Mouse (Mus musculus) stomach, embryonic 15.5 days (tissue): Measurements from ENCODE around the gene Gnai2. TPM values are rescaled to one million over a fixed set of nuclear protein-coding genes. Genes with fewer than 3 reads are reported as not detected.

Source experiments
- ATAC-seq: fragments of 200-750 bp; cut with Nextera tagmentation; 2 replicates; pipeline ENCODE4 v1.8.0; 2017; ENCODE audit warnings: low read depth, moderate number of reproducible peaks, moderate TSS enrichment; ENCODE audit not compliant: insufficient read depth, low FRiP score
- H3K27ac ChIP-seq: fragments of 300-500 bp; sonication (generic); 2 replicates; pipeline ENCODE4 v1.5.1; 2015; ENCODE audit warnings: mild to moderate bottlenecking, inconsistent platforms
- H3K27me3 ChIP-seq: fragments of 300-500 bp; sonication (generic); replicated peaks from 2 replicates; pipeline ENCODE4 v1.6.1; 2015; ENCODE audit warnings: inconsistent platforms
- H3K36me3 ChIP-seq: fragments of 300-500 bp; sonication (generic); 2 replicates; pipeline ENCODE4 v1.6.1; 2015; ENCODE audit warnings: inconsistent platforms
- H3K4me1 ChIP-seq: fragments of 300-500 bp; sonication (generic); 2 replicates; pipeline ENCODE4 v1.6.1; 2015; ENCODE audit warnings: inconsistent platforms
- H3K4me2 ChIP-seq: fragments of 300-500 bp; sonication (generic); 2 replicates; pipeline ENCODE4 v1.6.1; 2015; ENCODE audit warnings: mild to moderate bottlenecking, inconsistent platforms
- H3K4me3 ChIP-seq: fragments of 300-500 bp; sonication (generic); replicated peaks from 2 replicates; pipeline ENCODE4 v1.5.1; 2015; ENCODE audit warnings: inconsistent platforms
- H3K9ac ChIP-seq: fragments of 300-500 bp; sonication (generic); 2 replicates; pipeline ENCODE4 v1.6.1; 2015; ENCODE audit warnings: inconsistent platforms
- H3K9me3 ChIP-seq: fragments of 300-500 bp; sonication (generic); 2 replicates; pipeline ENCODE4 v1.6.1; 2016; ENCODE audit warnings: inconsistent platforms
- WGBS: fragments of 180-500 bp; shearing (Covaris S2); methylation state at CpG from one replicate; pipeline ENCODE4 v1.1.7; 2015; 5-methylcytosine and 5-hydroxymethylcytosine counted together
- polyA plus RNA-seq: library from polyadenylated mRNA; unstranded; fragments of >200 nt; fragmentation: Nextera tagmentation; extraction: Ambion mirVana; gene quantifications from 2 replicates; pipeline ENCODE4 v1.2.1, GENCODE M21; 2015

The Gnai2 gene
- polyA plus RNA-seq, 1 experiment from 2014 or later: 371 TPM

- H3K36me3 ChIP-seq: peaks cover 36% of the 10 kb centered on the region
- H3K27me3 ChIP-seq: no peaks in the 10 kb centered on the region
- no peak for ATAC-seq
- no peak overlapping the region for H3K27ac ChIP-seq
- no peak overlapping the region for H3K4me2 ChIP-seq
- no peak overlapping the region for H3K9ac ChIP-seq
- 84% methylated on average over 11 of the region's 11 CpGs for WGBS
- H3K4me1 ChIP-seq: peaks cover 12% of the 10 kb centered on the region
- H3K9me3 ChIP-seq: no peaks in the 10 kb centered on the region
- no peak overlapping the region for H3K4me3 ChIP-seq
These were observed 41.8 kb downstream of the Gnai2 start for GRCm38 (mm10) chr9:107593101-107593976.

- no peak for ATAC-seq
- WGBS: 86% methylated on average over 6 of the region's 6 CpGs
- Histone ChIP-seq H3K4me2 (no peak overlapping the region; the same call in 1 of the 2 replicates), H3K9ac (no peak overlapping the region), H3K4me3 (no peak overlapping the region), H3K27ac (peak overlapping the region; percentile 57; the same call in 1 of the 2 replicates), H3K9me3 (no peaks in the 10 kb centered on the region), H3K36me3 (peaks cover 36% of the 10 kb centered on the region), H3K27me3 (no peaks in the 10 kb centered on the region), H3K4me1 (peaks cover 17% of the 10 kb centered on the region)
These were observed 44.5 kb downstream of the Gnai2 start for GRCm38 (mm10) chr9:107590773-107591060.

- H3K9ac ChIP-seq: no peak overlapping the region
- 71% methylated on average over 25 of the region's 25 CpGs for WGBS
- H3K4me3 ChIP-seq: no peak overlapping the region
- H3K4me1 ChIP-seq: peaks cover 17% of the 10 kb centered on the region
- ATAC-seq: peak; percentile 24; the same call in 1 of the 2 replicates
- no peaks in the 10 kb centered on the region for H3K27me3 ChIP-seq
- peak overlapping the region; percentile 83 for H3K4me2 ChIP-seq
- peak overlapping the region; percentile 57 for H3K27ac ChIP-seq
- H3K9me3 ChIP-seq: no peaks in the 10 kb centered on the region
- H3K36me3 ChIP-seq: peaks cover 36% of the 10 kb centered on the region
These were observed 45.0 kb downstream of the Gnai2 start for GRCm38 (mm10) chr9:107590058-107590772.

- 3% methylated on average over 33 of the region's 33 CpGs for WGBS
- peak overlapping the region; percentile 62 for H3K27ac ChIP-seq
These were observed 47.1 kb downstream of the Gnai2 start for GRCm38 (mm10) chr9:107587833-107588639.

GRCm38 (mm10) chr9:107586974-107587832, 48.0 kb downstream of the Gnai2 start, which contains the start of gene Ifrd2:
Gene Ifrd2, plus strand, starts transcription at chr9:107587642.
- Histone ChIP-seq H3K4me1 (peaks cover 20% of the 10 kb centered on the region), H3K36me3 (peaks cover 25% of the 10 kb centered on the region), H3K4me3 (peak within 1 kb of the TSS; percentile 78), H3K27me3 (no peaks in the 10 kb centered on the region), H3K9ac (peak within 1 kb of the TSS; percentile 73), H3K4me2 (peak within 1 kb of the TSS; percentile 83), H3K9me3 (no peaks in the 10 kb centered on the region), H3K27ac (peak within 1 kb of the TSS; percentile 62)
- peak; percentile 97 for ATAC-seq
- WGBS: 12% methylated on average over 46 of the region's 46 CpGs

More at GRCm38 (mm10) chr9:107587833-107588639, 47.1 kb downstream of the Gnai2 start:
- no peaks in the 10 kb centered on the region for H3K9me3 ChIP-seq
- H3K4me2 ChIP-seq: peak overlapping the region; percentile 83
- peak overlapping the region; percentile 73 for H3K9ac ChIP-seq
- peaks cover 29% of the 10 kb centered on the region for H3K36me3 ChIP-seq
- H3K4me3 ChIP-seq: peak overlapping the region; percentile 78
- no peak for ATAC-seq
- peaks cover 17% of the 10 kb centered on the region for H3K4me1 ChIP-seq
- H3K27me3 ChIP-seq: no peaks in the 10 kb centered on the region

- no peaks in the 10 kb centered on the region for H3K27me3 ChIP-seq
- peaks cover 26% of the 10 kb centered on the region for H3K4me1 ChIP-seq
- H3K4me3 ChIP-seq: no peak overlapping the region
- H3K9me3 ChIP-seq: no peaks in the 10 kb centered on the region
- 88% methylated on average over 5 of the region's 5 CpGs for WGBS
- 0 out of 2 replicates have a peak overlapping the region, but pooled peaks have one; percentile 40 for H3K4me2 ChIP-seq
- no peak for ATAC-seq
- H3K27ac ChIP-seq: peak overlapping the region; percentile 40; the same call in 1 of the 2 replicates
- H3K9ac ChIP-seq: no peak overlapping the region
- peaks cover 20% of the 10 kb centered on the region; the same call in 1 of the 2 replicates for H3K36me3 ChIP-seq
These were observed 48.7 kb downstream of the Gnai2 start for GRCm38 (mm10) chr9:107586504-107586903.

- Histone ChIP-seq H3K27ac (no peak overlapping the region), H3K9ac (no peak overlapping the region), H3K36me3 (0 out of 2 replicates have a peak, but pooled peaks cover 3% of the 10 kb centered on the region), H3K4me1 (peaks cover 29% of the 10 kb centered on the region), H3K4me3 (no peak overlapping the region), H3K9me3 (no peaks in the 10 kb centered on the region), H3K4me2 (no peak overlapping the region), H3K27me3 (no peaks in the 10 kb centered on the region)
- 90% methylated on average over 14 of the region's 14 CpGs for WGBS
- no peak for ATAC-seq
These were observed 52.0 kb downstream of the Gnai2 start for GRCm38 (mm10) chr9:107583174-107583573.

- no peak for ATAC-seq
- H3K9ac ChIP-seq: no peak overlapping the region
- 0 out of 2 replicates have a peak, but pooled peaks cover 3% of the 10 kb centered on the region for H3K36me3 ChIP-seq
- no peak overlapping the region for H3K4me2 ChIP-seq
- no peaks in the 10 kb centered on the region for H3K27me3 ChIP-seq
- H3K4me3 ChIP-seq: no peak overlapping the region
- no peak overlapping the region for H3K27ac ChIP-seq
- peaks cover 26% of the 10 kb centered on the region for H3K4me1 ChIP-seq
- no peaks in the 10 kb centered on the region for H3K9me3 ChIP-seq
- 84% methylated on average over 7 of the region's 7 CpGs for WGBS
These were observed 52.6 kb downstream of the Gnai2 start for GRCm38 (mm10) chr9:107582509-107583062.

GRCm38 (mm10) chr9:107581584-107581983, 53.6 kb downstream of the Gnai2 start:
- Histone ChIP-seq H3K36me3 (0 out of 2 replicates have a peak, but pooled peaks cover 3% of the 10 kb centered on the region), H3K9me3 (no peaks in the 10 kb centered on the region), H3K4me2 (peak overlapping the region; percentile 79), H3K27me3 (no peaks in the 10 kb centered on the region), H3K27ac (peak overlapping the region; percentile 94), H3K4me3 (peak overlapping the region; percentile 56), H3K4me1 (peaks cover 36% of the 10 kb centered on the region), H3K9ac (peak overlapping the region; percentile 50; the same call in 1 of the 2 replicates)
- no peak for ATAC-seq
- WGBS: 61% methylated on average over 4 of the region's 4 CpGs

GRCm38 (mm10) chr9:107580501-107581317, 54.5 kb downstream of the Gnai2 start, which contains the start of gene Hyal3:
Gene Hyal3, plus strand, starts transcription at chr9:107580818.
- peak within 1 kb of the TSS; percentile 94 for H3K27ac ChIP-seq
- H3K4me2 ChIP-seq: peak within 1 kb of the TSS; percentile 79
- H3K9me3 ChIP-seq: no peaks in the 10 kb centered on the region
- H3K27me3 ChIP-seq: no peaks in the 10 kb centered on the region
- peaks cover 45% of the 10 kb centered on the region for H3K4me1 ChIP-seq
- H3K9ac ChIP-seq: peak within 1 kb of the TSS; percentile 50
- WGBS: under 1% methylated on average over 32 of the region's 32 CpGs
- peak; percentile 72 for ATAC-seq
- H3K36me3 ChIP-seq: 0 out of 2 replicates have a peak, but pooled peaks cover 3% of the 10 kb centered on the region
- H3K4me3 ChIP-seq: peak within 1 kb of the TSS; percentile 56
